Mouse (Mus musculus): ENCODE measurements around the gene Smpd1. TPM values are rescaled to one million over a fixed set of nuclear protein-coding genes. Genes with fewer than 3 reads are reported as not detected.

Gene Smpd1
- total and polyA plus RNA-seq, 3 experiments: 22.2 to 98.7 (median 32.3) TPM

GRCm38 (mm10) chr7:105577377-105577871 is 23.3 kb downstream of the Smpd1 start:
- no peak overlapping the region for H3K27ac ChIP-seq (ENCODE audit: control insufficient read depth, low read depth, low read length)
- DNase-seq (ENCODE audit: low read depth, low spot score): no peak
- no peaks in the 10 kb centered on the region for H3K4me1 ChIP-seq (ENCODE audit: control insufficient read depth in 1 of 2, insufficient read depth in 2 of 2, low read length in 2 of 2)
- H3K36me3 ChIP-seq (ENCODE audit: control insufficient read depth in 1 of 2, insufficient read depth in 2 of 2, low read length in 2 of 2): no peaks in the 10 kb centered on the region
- TF ChIP-seq ZNF384 (IDR thresholded peaks at IDR 0.05; ENCODE audit: low read depth, low read length) (no peak), BHLHE40 (IDR thresholded peaks at IDR 0.05; ENCODE audit: borderline replicate concordance, low read depth, low read length) (no peak), MYB (IDR thresholded peaks at IDR 0.05; ENCODE audit: low read depth, low read length) (no peak), SMC3 (IDR thresholded peaks at IDR 0.05; ENCODE audit: low read depth, low read length) (no peak), TCF12 (IDR thresholded peaks at IDR 0.05; ENCODE audit: low read depth, low read length) (no peak), CTCF (IDR thresholded peaks at IDR 0.05 in 2 of 3, conservative IDR thresholded peaks at IDR 0.05 in 1 of 3; ENCODE audit: control insufficient read depth in 1 of 3, insufficient read depth in 1 of 3, low read depth in 2 of 3, low read length in 3 of 3, poor library complexity in 1 of 3, severe bottlenecking in 1 of 3) (no peak), MAZ (IDR thresholded peaks at IDR 0.05; ENCODE audit: low read depth, low read length) (no peak), MAFK (IDR thresholded peaks at IDR 0.05; ENCODE audit: borderline replicate concordance, low read depth, low read length) (no peak), EP300 (IDR thresholded peaks at IDR 0.05; ENCODE audit: low read depth in 1 of 2, low read length in 2 of 2) (no peak), POLR2AphosphoS2 (IDR thresholded peaks at IDR 0.05; ENCODE audit: low read length) (no peak), MEF2A (IDR thresholded peaks at IDR 0.05; ENCODE audit: extremely low read depth, insufficient replicate concordance, low read depth, low read length, poor library complexity, severe bottlenecking) (no peak), NRF1 (IDR thresholded peaks at IDR 0.05; ENCODE audit: insufficient read depth, low read depth, low read length, poor library complexity, severe bottlenecking) (no peak), JUND (IDR thresholded peaks at IDR 0.05; ENCODE audit: low read depth, low read length) (no peak)
- H3K27me3 ChIP-seq (ENCODE audit: control insufficient read depth in 1 of 2, insufficient read depth in 2 of 2, low read length in 2 of 2): no peaks in the 10 kb centered on the region; a peak in 1 of 4 replicates
- H3K4me3 ChIP-seq (ENCODE audit: control insufficient read depth in 1 of 2, insufficient read depth in 1 of 2, low read depth in 2 of 2, low read length in 2 of 2): no peak overlapping the region
- H3K9me3 ChIP-seq (replicated peaks; ENCODE audit: insufficient read depth, low read length): no peaks in the 10 kb centered on the region
- H3K79me2 ChIP-seq (ENCODE audit: control insufficient read depth, insufficient read depth, low read length, poor library complexity): no peaks in the 10 kb centered on the region
- H3K9ac ChIP-seq (ENCODE audit: control insufficient read depth, low read depth, low read length, poor library complexity, severe bottlenecking): no peak overlapping the region

- no peaks in the 10 kb centered on the region for H3K4me1 ChIP-seq (ENCODE audit: control insufficient read depth in 1 of 2, insufficient read depth in 2 of 2, low read length in 2 of 2)
- no peaks in the 10 kb centered on the region for H3K79me2 ChIP-seq (ENCODE audit: control insufficient read depth, insufficient read depth, low read length, poor library complexity)
- H3K27ac ChIP-seq (ENCODE audit: control insufficient read depth, low read depth, low read length): no peak overlapping the region
- H3K9ac ChIP-seq (ENCODE audit: control insufficient read depth, low read depth, low read length, poor library complexity, severe bottlenecking): no peak overlapping the region
- H3K36me3 ChIP-seq (ENCODE audit: control insufficient read depth in 1 of 2, insufficient read depth in 2 of 2, low read length in 2 of 2): no peaks in the 10 kb centered on the region
- no peaks in the 10 kb centered on the region for H3K9me3 ChIP-seq (replicated peaks; ENCODE audit: insufficient read depth, low read length)
- no peak overlapping the region for H3K4me3 ChIP-seq (ENCODE audit: control insufficient read depth in 1 of 2, insufficient read depth in 1 of 2, low read depth in 2 of 2, low read length in 2 of 2)
- H3K27me3 ChIP-seq (ENCODE audit: control insufficient read depth in 1 of 2, insufficient read depth in 2 of 2, low read length in 2 of 2): no peaks in the 10 kb centered on the region; a peak in 1 of 4 replicates
- no peak for DNase-seq (ENCODE audit: low read depth, low spot score)
- TF ChIP-seq RCOR1 (IDR thresholded peaks at IDR 0.05; ENCODE audit: low read depth, low read length) (no peak), MAX (IDR thresholded peaks at IDR 0.05; ENCODE audit: low read length) (no peak), KAT2A (conservative IDR thresholded peaks at IDR 0.05; ENCODE audit: low read depth, low read length) (no peak), TBP (IDR thresholded peaks at IDR 0.05; ENCODE audit: low read depth, low read length) (no peak), USF1 (IDR thresholded peaks at IDR 0.05; ENCODE audit: low read depth, low read length) (no peak), HCFC1 (IDR thresholded peaks at IDR 0.05; ENCODE audit: low read depth, low read length) (no peak), USF2 (IDR thresholded peaks at IDR 0.05; ENCODE audit: borderline replicate concordance in 1 of 2, insufficient read depth in 1 of 2, low read depth in 1 of 2, low read length in 2 of 2) (no peak), ZMIZ1 (IDR thresholded peaks at IDR 0.05; ENCODE audit: low read depth, low read length) (no peak), ZC3H11A (IDR thresholded peaks at IDR 0.05; ENCODE audit: low read depth, low read length) (no peak), NELFE (IDR thresholded peaks at IDR 0.05; ENCODE audit: low read depth, low read length) (no peak), MEF2A (IDR thresholded peaks at IDR 0.05; ENCODE audit: extremely low read depth, insufficient replicate concordance, low read depth, low read length, poor library complexity, severe bottlenecking) (no peak), SIN3A (IDR thresholded peaks at IDR 0.05; ENCODE audit: low read length) (no peak), TCF12 (IDR thresholded peaks at IDR 0.05; ENCODE audit: low read depth, low read length) (no peak), MYB (IDR thresholded peaks at IDR 0.05; ENCODE audit: low read depth, low read length) (no peak), CTCF (IDR thresholded peaks at IDR 0.05 in 2 of 3, conservative IDR thresholded peaks at IDR 0.05 in 1 of 3; ENCODE audit: control insufficient read depth in 1 of 3, insufficient read depth in 1 of 3, low read depth in 2 of 3, low read length in 3 of 3, poor library complexity in 1 of 3, severe bottlenecking in 1 of 3) (no peak)
Observed at GRCm38 (mm10) chr7:105578481-105578880, 24.3 kb downstream of the Smpd1 start.

Measured in MEL (cell line).